Mouse (Mus musculus) myocyte (in vitro differentiated cells): ENCODE measurements at regions not wholly inside any gene's neighbourhood (a gene's known extent, or its start where the extent isn't known, plus 50 kb on each side); places are given as distances from the start of the nearest gene placed in this dataset.

Experiments
- H3K27me3 ChIP-seq: one replicate; pipeline ENCODE4 v1.6.1; 2011; ENCODE audit not compliant: control insufficient read depth, insufficient read depth, insufficient read length
- H3K36me3 ChIP-seq: one replicate; pipeline ENCODE4 v1.6.1; 2011; ENCODE audit not compliant: control insufficient read depth, insufficient read depth
- H3K4me2 ChIP-seq: one replicate; pipeline ENCODE4 v1.6.1; 2011; ENCODE audit warnings: low read depth, control low read depth
- H3K4me3 ChIP-seq: one replicate; pipeline ENCODE4 v1.5.1; 2011; ENCODE audit warnings: mild to moderate bottlenecking, control low read depth, moderate library complexity
- H3K79me2 ChIP-seq: one replicate; pipeline ENCODE4 v1.6.1; 2011; ENCODE audit not compliant: control insufficient read depth, insufficient read depth
- H3ac ChIP-seq: one replicate; pipeline ENCODE4 v1.6.1; 2011; ENCODE audit not compliant: control insufficient read depth, insufficient read length
- CEBPB ChIP-seq: IDR thresholded peaks from 2 replicates; pipeline ENCODE4 v1.6.1; 2011; ENCODE audit warnings: mild to moderate bottlenecking, moderate library complexity; ENCODE audit not compliant: poor library complexity, insufficient read depth, severe bottlenecking
- E2F4 ChIP-seq: IDR thresholded peaks from one replicate; pipeline ENCODE4 v1.6.1; 2011; ENCODE audit warnings: mild to moderate bottlenecking, control low read depth, moderate library complexity; ENCODE audit not compliant: insufficient read depth
- MAX ChIP-seq: IDR thresholded peaks from one replicate; pipeline ENCODE4 v1.6.1; 2011; ENCODE audit warnings: low read depth, mild to moderate bottlenecking, control low read depth
- MYOD1 ChIP-seq, 3 experiments: IDR thresholded peaks; one replicate each; pipeline ENCODE4 v1.6.1; 2011; ENCODE audit warnings: control low read depth in 2 of 3, low read depth in 2 of 3, mild to moderate bottlenecking in 2 of 3, moderate library complexity in 1 of 3; ENCODE audit not compliant: insufficient read length in 2 of 3, control insufficient read depth in 1 of 3
- MYOG ChIP-seq, 3 experiments: IDR thresholded peaks; one replicate each; pipeline ENCODE4 v1.6.1; 2011; ENCODE audit warnings: control low read depth in 2 of 3, low read depth in 2 of 3, mild to moderate bottlenecking in 2 of 3; ENCODE audit not compliant: insufficient read length in 2 of 3, control insufficient read depth in 1 of 3, insufficient read depth in 1 of 3
- POLR2A ChIP-seq: IDR thresholded peaks from one replicate; pipeline ENCODE4 v1.6.1; 2011; ENCODE audit warnings: low read depth, mild to moderate bottlenecking, control low read depth, moderate library complexity; ENCODE audit not compliant: insufficient read length
- POLR2AphosphoS2 ChIP-seq: IDR thresholded peaks from one replicate; pipeline ENCODE4 v1.6.1; 2011; ENCODE audit warnings: low read depth, control low read depth; ENCODE audit not compliant: insufficient read length
- REST ChIP-seq: IDR thresholded peaks from one replicate; pipeline ENCODE4 v1.6.1; 2011; ENCODE audit warnings: mild to moderate bottlenecking, control low read depth, moderate library complexity; ENCODE audit not compliant: insufficient read depth, insufficient read length
- SRF ChIP-seq: IDR thresholded peaks from one replicate; pipeline ENCODE4 v1.6.1; 2011; ENCODE audit warnings: low read depth; ENCODE audit not compliant: control insufficient read depth, insufficient read length
- TCF12 ChIP-seq: IDR thresholded peaks from one replicate; pipeline ENCODE4 v1.6.1; 2011; ENCODE audit warnings: mild to moderate bottlenecking, control low read depth; ENCODE audit not compliant: poor library complexity, insufficient read depth, severe bottlenecking
- TCF3 ChIP-seq: IDR thresholded peaks from one replicate; pipeline ENCODE4 v1.6.1; 2011; ENCODE audit warnings: low read depth, control low read depth; ENCODE audit not compliant: insufficient read length
- USF1 ChIP-seq: IDR thresholded peaks from one replicate; pipeline ENCODE4 v1.6.1; 2011; ENCODE audit warnings: low read depth, mild to moderate bottlenecking, control low read depth, moderate library complexity

GRCm38 (mm10) chr9:47909051-47909450, 252.8 kb upstream of the Nxpe4 start:
- no peaks in the 10 kb centered on the region for H3K36me3 ChIP-seq
- no peak overlapping the region for H3ac ChIP-seq
- no peaks in the 10 kb centered on the region for H3K79me2 ChIP-seq
- H3K27me3 ChIP-seq = peaks cover 7% of the 10 kb centered on the region
- no peak overlapping the region for H3K4me3 ChIP-seq
- TF ChIP-seq CEBPB (no peak), POLR2AphosphoS2 (no peak), MYOG (IDR thresholded peaks at IDR 0.05; ENCODE audit: control insufficient read depth in 1 of 3, insufficient read depth in 1 of 3, insufficient read length in 2 of 3, low read depth in 2 of 3) (no peak), USF1 (no peak), MYOD1 (IDR thresholded peaks at IDR 0.05; ENCODE audit: control insufficient read depth in 1 of 3, insufficient read length in 2 of 3, low read depth in 2 of 3) (no peak), REST (no peak), SRF (no peak), TCF12 (no peak), TCF3 (no peak), MAX (no peak), POLR2A (no peak), E2F4 (no peak)
- no peak overlapping the region for H3K4me2 ChIP-seq

GRCm38 (mm10) chr9:47910501-47910906, 251.3 kb upstream of the Nxpe4 start:
- TF ChIP-seq POLR2A (no peak), SRF (no peak), TCF3 (no peak), POLR2AphosphoS2 (no peak), CEBPB (no peak), E2F4 (no peak), REST (no peak)
- Histone ChIP-seq H3K4me3 (no peak overlapping the region), H3ac (no peak overlapping the region), H3K27me3 (peaks cover 7% of the 10 kb centered on the region), H3K36me3 (no peaks in the 10 kb centered on the region), H3K4me2 (no peak overlapping the region), H3K79me2 (no peaks in the 10 kb centered on the region)

GRCm38 (mm10) chr9:47912823-47913222, 249.0 kb upstream of the Nxpe4 start:
- no peak overlapping the region for H3ac ChIP-seq
- H3K27me3 ChIP-seq = peaks cover 7% of the 10 kb centered on the region
- no peak overlapping the region for H3K4me2 ChIP-seq
- no peaks in the 10 kb centered on the region for H3K79me2 ChIP-seq
- H3K36me3 ChIP-seq = no peaks in the 10 kb centered on the region
- TF ChIP-seq E2F4 (no peak), MAX (no peak), MYOD1 (IDR thresholded peaks at IDR 0.05; ENCODE audit: control insufficient read depth in 1 of 3, insufficient read length in 2 of 3, low read depth in 2 of 3) (no peak), POLR2A (no peak), MYOG (IDR thresholded peaks at IDR 0.05; ENCODE audit: control insufficient read depth in 1 of 3, insufficient read depth in 1 of 3, insufficient read length in 2 of 3, low read depth in 2 of 3) (no peak), TCF12 (no peak), CEBPB (no peak), TCF3 (no peak), REST (no peak), POLR2AphosphoS2 (no peak), USF1 (no peak), SRF (no peak)
- no peak overlapping the region for H3K4me3 ChIP-seq

DNA sequence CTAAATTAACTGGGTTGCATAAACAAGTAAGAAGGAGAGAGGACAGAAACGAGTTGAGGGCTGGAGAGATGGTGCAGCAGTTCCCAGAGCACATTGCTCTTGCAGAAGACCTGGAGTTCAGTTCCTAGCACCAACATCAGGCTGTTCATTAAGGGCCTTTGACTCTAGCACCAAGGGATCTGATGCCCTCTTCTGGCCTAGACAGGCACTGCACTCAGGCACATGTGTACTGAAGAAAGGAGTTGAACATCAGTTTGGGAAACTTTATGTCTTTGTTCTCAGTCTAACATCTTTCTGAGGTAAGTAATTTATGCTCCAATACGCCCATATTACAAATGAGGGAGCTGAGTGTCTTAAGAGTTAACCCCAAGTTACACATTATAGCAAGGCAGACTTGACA, 226.5 kb upstream of the Nxpe4 start:
- H3K27me3 ChIP-seq = no peaks in the 10 kb centered on the region
- no peak for TF ChIP-seq MAX
- H3K4me3 ChIP-seq = no peak overlapping the region
- no peak overlapping the region for H3K4me2 ChIP-seq
- no peak overlapping the region for H3ac ChIP-seq
- H3K79me2 ChIP-seq = no peaks in the 10 kb centered on the region
- H3K36me3 ChIP-seq = no peaks in the 10 kb centered on the region

- Histone ChIP-seq H3K27me3 (no peaks in the 10 kb centered on the region), H3K4me2 (no peak overlapping the region), H3K79me2 (no peaks in the 10 kb centered on the region), H3K36me3 (no peaks in the 10 kb centered on the region), H3ac (no peak overlapping the region), H3K4me3 (no peak overlapping the region)
- no peak for TF ChIP-seq USF1
- no peak for TF ChIP-seq REST
- TF ChIP-seq MAX = no peak
- no peak for TF ChIP-seq E2F4
- TF ChIP-seq TCF3 = no peak
Measured at GRCm38 (mm10) chr9:47935957-47936457, 225.8 kb upstream of the Nxpe4 start.
